28 mouse cellular contexts compared by ENCODE assay signal in the genomic region with DNA sequence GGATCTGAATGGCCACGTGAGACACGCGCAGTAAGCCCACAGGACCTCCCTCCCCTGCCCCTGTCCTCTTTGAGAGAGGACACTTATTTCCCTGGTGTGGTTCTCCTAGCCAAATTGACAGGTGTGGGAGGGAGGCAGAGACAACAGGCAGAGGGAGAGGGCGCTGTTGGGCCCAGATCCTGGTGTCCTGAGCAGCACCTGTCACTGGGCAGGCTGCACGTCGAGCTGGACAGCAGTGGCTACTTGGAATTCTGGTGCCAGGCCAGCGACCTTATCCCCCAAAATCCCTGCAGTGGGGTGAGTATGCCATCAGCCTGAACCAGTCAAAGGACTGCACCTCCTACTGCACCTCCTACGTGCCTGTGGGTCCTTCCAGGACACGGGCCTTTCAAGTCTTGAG. TPM values are rescaled to one million over a fixed set of nuclear protein-coding genes. Genes with fewer than 3 reads are reported as not detected.
DNase-seq lines count a peak whose midpoint lies in the region; ATAC-seq and TF ChIP-seq lines count a peak whose summit lies in the region.
"Had no signal": no experiment of that assay in that cellular context is flagged by ENCODE, and none has a peak within 500 bp of the region (broad histone marks: within the 10 kb centered on the region; RNA-seq: fewer than 3 reads in every experiment).

No protein-coding gene starts in this region.

- no peaks in the 10 kb centered on the region for H3K36me3 ChIP-seq in intestine, postnatal 0 days (ENCODE audit: control insufficient read depth, insufficient read depth)
- H3K36me3 ChIP-seq in intestine, embryonic 16.5 days (ENCODE audit: control insufficient read depth, insufficient read depth, low read length): no peaks in the 10 kb centered on the region
- H3K36me3 ChIP-seq in liver, postnatal 0 days (replicated peaks; ENCODE audit: insufficient read depth, low read length): no peaks in the 10 kb centered on the region
- H3K36me3 ChIP-seq in liver, embryonic 12.5 days: no peaks in the 10 kb centered on the region
- no peaks in the 10 kb centered on the region for H3K36me3 ChIP-seq in stomach, postnatal 0 days (ENCODE audit: control insufficient read depth, insufficient read depth, low read length)
- H3K36me3 ChIP-seq: embryonic facial prominence, embryonic 10.5 days; embryonic facial prominence, embryonic 13.5 days; forebrain, embryonic 12.5 days; forebrain, embryonic 15.5 days; G1E; heart, embryonic 12.5 days; heart, embryonic 15.5 days; hindbrain, embryonic 10.5 days; hindbrain, embryonic 13.5 days had no signal

- DNase-seq in liver, postnatal 0 days: no peak
- DNase-seq in stomach, postnatal 0 days (ENCODE audit: low spot score): no peak
- no peak for DNase-seq in B cell, adult 2 months
- DNase-seq: adrenal gland, postnatal 14 days; cerebellum, adult 11-12 months; cerebellum, adult 8-10 months; cerebellum, postnatal 36 days; embryo, embryonic 11 days; gastrocnemius, postnatal 25 days; heart, adult 18-20 months; heart, postnatal 10 days; heart, postnatal 36 days had no signal

- H3K4me3 ChIP-seq in intestine, postnatal 0 days (ENCODE audit: low read depth, low read length): no peak overlapping the region
- no peak overlapping the region for H3K4me3 ChIP-seq in intestine, embryonic 16.5 days (ENCODE audit: low read length)
- H3K4me3 ChIP-seq in liver, postnatal 0 days (ENCODE audit: low read depth, low read length): no peak overlapping the region
- no peak overlapping the region for H3K4me3 ChIP-seq in liver, embryonic 12.5 days
- H3K4me3 ChIP-seq in stomach, postnatal 0 days (ENCODE audit: low read depth, low read length): no peak overlapping the region
- H3K4me3 ChIP-seq: embryonic facial prominence, embryonic 10.5 days; embryonic facial prominence, embryonic 13.5 days; erythroblast, embryonic 14.5 days; forebrain, embryonic 12.5 days; forebrain, embryonic 15.5 days; heart, embryonic 12.5 days; heart, embryonic 15.5 days; hindbrain, embryonic 10.5 days; hindbrain, embryonic 13.5 days had no signal

- no peak for TF ChIP-seq EP300 in liver, postnatal 0 days (IDR thresholded peaks at IDR 0.05; ENCODE audit: low read depth)
- TF ChIP-seq EP300 in stomach, postnatal 0 days (optimal IDR thresholded peaks at IDR 0.05): no peak

- no peak overlapping the region for H3K9ac ChIP-seq in intestine, postnatal 0 days (ENCODE audit: low read depth, low read length)
- no peak overlapping the region for H3K9ac ChIP-seq in intestine, embryonic 16.5 days (ENCODE audit: low read depth, low read length)
- no peak overlapping the region for H3K9ac ChIP-seq in liver, postnatal 0 days (replicated peaks)
- H3K9ac ChIP-seq in liver, embryonic 12.5 days: no peak overlapping the region
- H3K9ac ChIP-seq in stomach, postnatal 0 days (ENCODE audit: low read length): no peak overlapping the region
- H3K9ac ChIP-seq: embryonic facial prominence, embryonic 13.5 days; forebrain, embryonic 12.5 days; forebrain, embryonic 15.5 days; heart, embryonic 12.5 days; heart, embryonic 15.5 days; hindbrain, embryonic 13.5 days had no signal

- no peaks in the 10 kb centered on the region for H3K4me1 ChIP-seq in intestine, postnatal 0 days (replicated peaks; ENCODE audit: control insufficient read depth, insufficient read depth, low read length)
- no peaks in the 10 kb centered on the region for H3K4me1 ChIP-seq in intestine, embryonic 16.5 days (ENCODE audit: control insufficient read depth, insufficient read depth, low read length)
- no peaks in the 10 kb centered on the region for H3K4me1 ChIP-seq in liver, postnatal 0 days (ENCODE audit: insufficient read depth)
- no peaks in the 10 kb centered on the region for H3K4me1 ChIP-seq in liver, embryonic 12.5 days
- no peaks in the 10 kb centered on the region for H3K4me1 ChIP-seq in stomach, postnatal 0 days (replicated peaks; ENCODE audit: control insufficient read depth, insufficient read depth)
- H3K4me1 ChIP-seq: embryonic facial prominence, embryonic 10.5 days; embryonic facial prominence, embryonic 13.5 days; forebrain, embryonic 12.5 days; forebrain, embryonic 15.5 days; hindbrain, embryonic 13.5 days had no signal

- no peak overlapping the region for H3K4me2 ChIP-seq in intestine, postnatal 0 days (replicated peaks; ENCODE audit: low read depth)
- no peak overlapping the region for H3K4me2 ChIP-seq in intestine, embryonic 16.5 days (ENCODE audit: low read depth, low read length)
- no peak overlapping the region for H3K4me2 ChIP-seq in liver, postnatal 0 days (ENCODE audit: low read depth, low read length)
- H3K4me2 ChIP-seq in liver, embryonic 12.5 days: no peak overlapping the region
- no peak overlapping the region for H3K4me2 ChIP-seq in stomach, postnatal 0 days (replicated peaks; ENCODE audit: low read depth)
- H3K4me2 ChIP-seq: embryonic facial prominence, embryonic 13.5 days; forebrain, embryonic 12.5 days; forebrain, embryonic 15.5 days; heart, embryonic 12.5 days; heart, embryonic 15.5 days; hindbrain, embryonic 13.5 days had no signal

- no peak overlapping the region for H3K27ac ChIP-seq in intestine, postnatal 0 days (ENCODE audit: low read depth, low read length)
- no peak overlapping the region for H3K27ac ChIP-seq in intestine, embryonic 16.5 days (ENCODE audit: low read length)
- no peak overlapping the region for H3K27ac ChIP-seq in liver, postnatal 0 days (ENCODE audit: low read depth)
- H3K27ac ChIP-seq in liver, embryonic 12.5 days: no peak overlapping the region
- no peak overlapping the region for H3K27ac ChIP-seq in stomach, postnatal 0 days (replicated peaks)
- H3K27ac ChIP-seq: embryonic facial prominence, embryonic 10.5 days; embryonic facial prominence, embryonic 13.5 days; forebrain, embryonic 12.5 days; forebrain, embryonic 15.5 days; heart, embryonic 15.5 days; hindbrain, embryonic 10.5 days; hindbrain, embryonic 13.5 days had no signal

- 72% methylated on average over 9 of the region's 9 CpGs for WGBS in intestine, postnatal 0 days
- WGBS in intestine, embryonic 16.5 days: 73% methylated on average over 9 of the region's 9 CpGs
- WGBS in liver, postnatal 0 days (ENCODE audit: insufficient replicate concordance): 67% methylated on average over 9 of the region's 9 CpGs
- 62% methylated on average over 9 of the region's 9 CpGs for WGBS in liver, embryonic 12.5 days (ENCODE audit: insufficient replicate concordance)
- 65% methylated on average over 9 of the region's 9 CpGs for WGBS in stomach, postnatal 0 days

- no peaks in the 10 kb centered on the region for H3K9me3 ChIP-seq in intestine, postnatal 0 days (ENCODE audit: control insufficient read depth)
- H3K9me3 ChIP-seq in intestine, embryonic 16.5 days (ENCODE audit: control insufficient read depth, low read length): no peaks in the 10 kb centered on the region
- H3K9me3 ChIP-seq in liver, postnatal 0 days (ENCODE audit: low read length): no peaks in the 10 kb centered on the region
- H3K9me3 ChIP-seq in liver, embryonic 12.5 days (replicated peaks): no peaks in the 10 kb centered on the region
- no peaks in the 10 kb centered on the region for H3K9me3 ChIP-seq in stomach, postnatal 0 days (ENCODE audit: control insufficient read depth, low read length)
- H3K9me3 ChIP-seq: embryonic facial prominence, embryonic 10.5 days; embryonic facial prominence, embryonic 13.5 days; forebrain, embryonic 12.5 days; forebrain, embryonic 15.5 days; heart, embryonic 12.5 days; heart, embryonic 15.5 days; hindbrain, embryonic 10.5 days; hindbrain, embryonic 13.5 days had no signal

- H3K27me3 ChIP-seq in intestine, postnatal 0 days (replicated peaks; ENCODE audit: control insufficient read depth, insufficient read depth, low read length): no peaks in the 10 kb centered on the region
- H3K27me3 ChIP-seq in intestine, embryonic 16.5 days (replicated peaks; ENCODE audit: control insufficient read depth, insufficient read depth, low read length): no peaks in the 10 kb centered on the region
- H3K27me3 ChIP-seq in liver, postnatal 0 days (ENCODE audit: insufficient read depth, low read length): no peaks in the 10 kb centered on the region
- no peaks in the 10 kb centered on the region for H3K27me3 ChIP-seq in liver, embryonic 12.5 days (replicated peaks)
- H3K27me3 ChIP-seq in stomach, postnatal 0 days (ENCODE audit: control insufficient read depth, insufficient read depth, low read length): no peaks in the 10 kb centered on the region
- H3K27me3 ChIP-seq: embryonic facial prominence, embryonic 13.5 days; forebrain, embryonic 12.5 days; forebrain, embryonic 15.5 days; heart, embryonic 15.5 days; hindbrain, embryonic 13.5 days had no signal

- 0 out of 2 replicates have a peak, but pooled peaks have one; percentile 9 for TF ChIP-seq CTCF in intestine, postnatal 0 days (IDR thresholded peaks at IDR 0.05; ENCODE audit: low read depth)
- peak; percentile 28 for TF ChIP-seq CTCF in liver, postnatal 0 days (IDR thresholded peaks at IDR 0.05; ENCODE audit: low read depth)
- peak; percentile 7; the same call in 1 of the 2 replicates for TF ChIP-seq CTCF in stomach, postnatal 0 days (IDR thresholded peaks at IDR 0.05; ENCODE audit: low read depth)

- no peak for ATAC-seq in intestine, postnatal 0 days
- no peak for ATAC-seq in intestine, embryonic 16.5 days
- ATAC-seq in liver, postnatal 0 days: no peak
- ATAC-seq in liver, embryonic 12.5 days: no peak
- ATAC-seq in stomach, postnatal 0 days (ENCODE audit: low FRiP score, low TSS enrichment): no peak
- ATAC-seq: forebrain, embryonic 15.5 days; hindbrain, embryonic 16.5 days; Patski had no signal

RNA-seq across cellular contexts. Expression of gene Acaa1b, which starts 13.5 kb away (rescaled TPM):
- 16.4 and 17.5 TPM in 2 replicates for polyA plus RNA-seq in intestine, postnatal 0 days (2015; fragmentation: Nextera tagmentation; extraction: Ambion mirVana)
- polyA plus RNA-seq in intestine, embryonic 16.5 days (2015; fragmentation: Nextera tagmentation; extraction: Ambion mirVana): 3.1 and 3.7 TPM in 2 replicates
- polyA plus RNA-seq in liver, postnatal 0 days (2015; fragmentation: Nextera tagmentation; extraction: Ambion mirVana): 496 and 544 TPM in 2 replicates
- 0.55 and 0.85 TPM in 2 replicates for polyA plus RNA-seq in liver, embryonic 12.5 days (2016; fragmentation: Nextera tagmentation; extraction: Ambion mirVana)
- polyA plus RNA-seq in stomach, postnatal 0 days (2015; fragmentation: Nextera tagmentation; extraction: Ambion mirVana): 10.7 and 11.2 TPM in 2 replicates
- polyA plus RNA-seq: G1E had no signal

RNA-seq across cellular contexts. Expression of gene Gm47289, which starts 15.6 kb away (rescaled TPM):
- not detected in 2 replicates for polyA plus RNA-seq in intestine, postnatal 0 days (2015; fragmentation: Nextera tagmentation; extraction: Ambion mirVana)
- not detected in 2 replicates for polyA plus RNA-seq in intestine, embryonic 16.5 days (2015; fragmentation: Nextera tagmentation; extraction: Ambion mirVana)
- not detected in 2 replicates for polyA plus RNA-seq in liver, postnatal 0 days (2015; fragmentation: Nextera tagmentation; extraction: Ambion mirVana)
- polyA plus RNA-seq in liver, embryonic 12.5 days (2016; fragmentation: Nextera tagmentation; extraction: Ambion mirVana): not detected in 2 replicates
- not detected in 2 replicates for polyA plus RNA-seq in stomach, postnatal 0 days (2015; fragmentation: Nextera tagmentation; extraction: Ambion mirVana)
- polyA plus RNA-seq: cortical plate, adult 2 months; embryonic facial prominence, embryonic 10.5 days; embryonic facial prominence, embryonic 13.5 days; erythroblast, embryonic 14.5 days; forebrain, embryonic 12.5 days; forebrain, embryonic 15.5 days; G1E; heart, embryonic 12.5 days; heart, embryonic 15.5 days; hindbrain, embryonic 10.5 days; hindbrain, embryonic 13.5 days; hindbrain, embryonic 16.5 days; Patski had no signal

RNA-seq across cellular contexts. Expression of gene Dlec1, which starts 41.1 kb away (rescaled TPM):
- 0.05 and 0.07 TPM in 2 replicates for polyA plus RNA-seq in intestine, postnatal 0 days (2015; fragmentation: Nextera tagmentation; extraction: Ambion mirVana)
- 0.31 and 0.43 TPM in 2 replicates for polyA plus RNA-seq in intestine, embryonic 16.5 days (2015; fragmentation: Nextera tagmentation; extraction: Ambion mirVana)
- 0.05 TPM in 2 replicates for polyA plus RNA-seq in liver, postnatal 0 days (2015; fragmentation: Nextera tagmentation; extraction: Ambion mirVana)
- polyA plus RNA-seq in liver, embryonic 12.5 days (2016; fragmentation: Nextera tagmentation; extraction: Ambion mirVana): 0.12 TPM in 2 replicates
- 0.18 TPM in 2 replicates for polyA plus RNA-seq in stomach, postnatal 0 days (2015; fragmentation: Nextera tagmentation; extraction: Ambion mirVana)
- polyA plus RNA-seq: erythroblast, embryonic 14.5 days; G1E had no signal

RNA-seq across cellular contexts. Expression of gene Plcd1, which starts 50.1 kb away (rescaled TPM):
- polyA plus RNA-seq in intestine, postnatal 0 days (2015; fragmentation: Nextera tagmentation; extraction: Ambion mirVana): 6.3 and 6.5 TPM in 2 replicates
- polyA plus RNA-seq in intestine, embryonic 16.5 days (2015; fragmentation: Nextera tagmentation; extraction: Ambion mirVana): 16.9 and 17.3 TPM in 2 replicates
- polyA plus RNA-seq in liver, postnatal 0 days (2015; fragmentation: Nextera tagmentation; extraction: Ambion mirVana): 0.85 and 1.1 TPM in 2 replicates
- polyA plus RNA-seq in liver, embryonic 12.5 days (2016; fragmentation: Nextera tagmentation; extraction: Ambion mirVana): 2.8 and 3.1 TPM in 2 replicates
- 35.3 and 39.2 TPM in 2 replicates for polyA plus RNA-seq in stomach, postnatal 0 days (2015; fragmentation: Nextera tagmentation; extraction: Ambion mirVana)
- polyA plus RNA-seq: G1E had no signal

Comparison
In these comparisons a context has a peak if more than half of its experiments do, and no peak if none do; other contexts are left out.
1. RNA of gene Acaa1b, which starts 13.5 kb away (polyA plus RNA-seq): 496 to 544 TPM in liver, postnatal 0 days; 16.4 to 17.5 TPM in intestine, postnatal 0 days, 10.7 to 11.2 TPM in stomach, postnatal 0 days, 3.1 to 3.7 TPM in intestine, embryonic 16.5 days and 0.55 to 0.85 TPM in liver, embryonic 12.5 days; every median in the first group is over 10 times any median in the second.
2. Peak in every context shown above with its lines, with median percentiles within 50 percentile points of each other: CTCF ChIP-seq.